Mouse (Mus musculus) splenic B cell, adult 2 months (primary cell): ENCODE measurements around the gene Medag.

ENCODE experiments used
- DNase-seq: peaks from one replicate; pipeline ENCODE4 v3.0.0-alpha.2; 2011; ENCODE audit warnings: low read depth, low spot score
- H3K27me3 ChIP-seq: 2 replicates; pipeline ENCODE4 v1.6.1; 2012; ENCODE audit warnings: mild to moderate bottlenecking, low read length, moderate library complexity, mixed read lengths; ENCODE audit not compliant: control insufficient read depth, poor library complexity, insufficient read depth, severe bottlenecking
- H3K36me3 ChIP-seq: 2 replicates; pipeline ENCODE4 v1.6.1; 2012; ENCODE audit warnings: mild to moderate bottlenecking, low read length, moderate library complexity, mixed read lengths; ENCODE audit not compliant: control insufficient read depth, poor library complexity, insufficient read depth, severe bottlenecking

Gene Medag

GRCm38 (mm10) chr5:149411509-149412193, at the start of gene Medag:
Gene Medag, plus strand, starts transcription at chr5:149411749.
- no peak for DNase-seq
- Histone ChIP-seq H3K27me3 (no peaks in the 10 kb centered on the region), H3K36me3 (no peaks in the 10 kb centered on the region)

- Histone ChIP-seq H3K36me3 (no peaks in the 10 kb centered on the region), H3K27me3 (no peaks in the 10 kb centered on the region)
- DNase-seq, result no peak
Measured at GRCm38 (mm10) chr5:149362626-149363025, 48.9 kb upstream of the Medag start.

GRCm38 (mm10) chr5:149363903-149364755, 47.4 kb upstream of the Medag start:
- no peak for DNase-seq
- H3K36me3 ChIP-seq, result no peaks in the 10 kb centered on the region
- no peaks in the 10 kb centered on the region for H3K27me3 ChIP-seq

- no peak for DNase-seq
- Histone ChIP-seq H3K27me3 (no peaks in the 10 kb centered on the region), H3K36me3 (no peaks in the 10 kb centered on the region)
Measured at GRCm38 (mm10) chr5:149367011-149367410, 44.5 kb upstream of the Medag start.

GRCm38 (mm10) chr5:149367544-149368466, 43.7 kb upstream of the Medag start:
- no peaks in the 10 kb centered on the region for H3K27me3 ChIP-seq
- H3K36me3 ChIP-seq, result no peaks in the 10 kb centered on the region
- peak; percentile 38 for DNase-seq

GRCm38 (mm10) chr5:149368575-149369312, 42.8 kb upstream of the Medag start:
- no peak for DNase-seq

GRCm38 (mm10) chr5:149369373-149370035, 42.0 kb upstream of the Medag start:
- no peak for DNase-seq
- H3K27me3 ChIP-seq, result no peaks in the 10 kb centered on the region
- H3K36me3 ChIP-seq, result no peaks in the 10 kb centered on the region

More at GRCm38 (mm10) chr5:149368575-149369312, 42.8 kb upstream of the Medag start:
- Histone ChIP-seq H3K27me3 (no peaks in the 10 kb centered on the region), H3K36me3 (no peaks in the 10 kb centered on the region)

GRCm38 (mm10) chr5:149372018-149372417, 39.5 kb upstream of the Medag start:
- no peak for DNase-seq

GRCm38 (mm10) chr5:149373224-149373623, 38.3 kb upstream of the Medag start:
- no peaks in the 10 kb centered on the region for H3K36me3 ChIP-seq
- DNase-seq, result no peak
- H3K27me3 ChIP-seq, result no peaks in the 10 kb centered on the region

More at GRCm38 (mm10) chr5:149372018-149372417, 39.5 kb upstream of the Medag start:
- no peaks in the 10 kb centered on the region for H3K27me3 ChIP-seq
- no peaks in the 10 kb centered on the region for H3K36me3 ChIP-seq

GRCm38 (mm10) chr5:149374026-149374425, 37.5 kb upstream of the Medag start:
- Histone ChIP-seq H3K27me3 (no peaks in the 10 kb centered on the region), H3K36me3 (no peaks in the 10 kb centered on the region)
- DNase-seq, result peak; percentile 90

GRCm38 (mm10) chr5:149375074-149375888, 36.3 kb upstream of the Medag start:
- DNase-seq, result no peak
- Histone ChIP-seq H3K36me3 (no peaks in the 10 kb centered on the region), H3K27me3 (no peaks in the 10 kb centered on the region)

- DNase-seq, result peak; percentile 87
- no peaks in the 10 kb centered on the region for H3K36me3 ChIP-seq
- H3K27me3 ChIP-seq, result no peaks in the 10 kb centered on the region
Measured at GRCm38 (mm10) chr5:149375889-149376212, 35.7 kb upstream of the Medag start.

- no peak for DNase-seq
- H3K27me3 ChIP-seq, result no peaks in the 10 kb centered on the region
- H3K36me3 ChIP-seq, result no peaks in the 10 kb centered on the region
Measured at GRCm38 (mm10) chr5:149376367-149376766, 35.2 kb upstream of the Medag start.
